Mouse (Mus musculus) limb, embryonic 13.5 days (tissue): ENCODE measurements at regions not wholly inside any gene's neighbourhood (a gene's known extent, or its start where the extent isn't known, plus 50 kb on each side); places are given as distances from the start of the nearest gene placed in this dataset.
A peak's percentile ranks its signal among the peaks of the same experiment; 100 is the strongest.

ENCODE experiments used
- ATAC-seq: fragments of 200-750 bp; cut with Nextera tagmentation; 2 replicates; pipeline ENCODE4 v1.8.0; 2017; ENCODE audit warnings: low read depth, moderate number of reproducible peaks, moderate TSS enrichment; ENCODE audit not compliant: low FRiP score
- H3K27ac ChIP-seq: fragments of 300-500 bp; sonication (generic); 2 replicates; pipeline ENCODE4 v1.5.1; 2015; ENCODE audit warnings: inconsistent platforms, mild to moderate bottlenecking, moderate library complexity
- H3K27me3 ChIP-seq: fragments of 300-500 bp; sonication (generic); 2 replicates; pipeline ENCODE4 v1.6.1; 2015; ENCODE audit warnings: mild to moderate bottlenecking, inconsistent platforms
- H3K36me3 ChIP-seq: fragments of 300-500 bp; sonication (generic); 2 replicates; pipeline ENCODE4 v1.6.1; 2015; ENCODE audit warnings: inconsistent platforms, mild to moderate bottlenecking, moderate library complexity
- H3K4me1 ChIP-seq: fragments of 300-500 bp; sonication (generic); 2 replicates; pipeline ENCODE4 v1.6.1; 2015; ENCODE audit warnings: inconsistent platforms
- H3K4me2 ChIP-seq: fragments of 300-500 bp; sonication (generic); replicated peaks from 2 replicates; pipeline ENCODE4 v1.6.1; 2015; ENCODE audit warnings: inconsistent platforms, mild to moderate bottlenecking, moderate library complexity
- H3K4me3 ChIP-seq: fragments of 300-500 bp; sonication (generic); 2 replicates; pipeline ENCODE4 v1.5.1; 2015; ENCODE audit warnings: moderate library complexity, mild to moderate bottlenecking, inconsistent platforms
- H3K9ac ChIP-seq: fragments of 300-500 bp; sonication (generic); 2 replicates; pipeline ENCODE4 v1.6.1; 2015; ENCODE audit warnings: mild to moderate bottlenecking, inconsistent platforms
- H3K9me3 ChIP-seq: fragments of 300-500 bp; sonication (generic); 2 replicates; pipeline ENCODE4 v1.6.1; 2016; ENCODE audit warnings: inconsistent platforms
- WGBS: fragments of 180-500 bp; shearing (Covaris S2); methylation state at CpG from one replicate; pipeline ENCODE4 v1.1.7; 2015; 5-methylcytosine and 5-hydroxymethylcytosine counted together

DNA sequence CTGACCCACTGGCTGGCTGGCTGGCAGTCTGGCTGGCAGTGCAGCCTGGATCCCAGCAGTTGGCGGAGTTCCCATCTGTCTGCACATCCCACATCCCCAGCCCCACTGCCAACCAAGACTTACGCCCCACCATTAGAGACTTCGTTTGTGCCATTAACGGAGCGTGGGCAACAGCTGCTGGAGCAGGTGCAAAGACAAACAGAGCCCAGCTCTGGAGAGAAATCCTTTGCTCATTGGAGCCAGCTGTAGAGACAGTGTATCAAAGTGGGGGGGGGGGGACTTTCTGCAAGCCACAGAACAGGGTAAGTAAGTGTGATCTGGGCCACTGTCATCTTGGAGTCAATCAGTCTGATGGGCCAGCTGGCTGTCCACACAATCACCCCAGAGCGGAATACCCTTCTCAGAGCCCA, 52.3 kb downstream of the Rplp1 start:
- H3K4me2 ChIP-seq: no peak overlapping the region
- H3K4me1 ChIP-seq: peaks cover 19% of the 10 kb centered on the region
- H3K4me3 ChIP-seq: no peak overlapping the region
- H3K27me3 ChIP-seq: no peaks in the 10 kb centered on the region
- 82% methylated on average over 6 of the region's 6 CpGs for WGBS
- H3K36me3 ChIP-seq: no peaks in the 10 kb centered on the region
- H3K9ac ChIP-seq: no peak overlapping the region
- peak; percentile 67 for ATAC-seq
- no peak overlapping the region for H3K27ac ChIP-seq
- H3K9me3 ChIP-seq: no peaks in the 10 kb centered on the region

DNA sequence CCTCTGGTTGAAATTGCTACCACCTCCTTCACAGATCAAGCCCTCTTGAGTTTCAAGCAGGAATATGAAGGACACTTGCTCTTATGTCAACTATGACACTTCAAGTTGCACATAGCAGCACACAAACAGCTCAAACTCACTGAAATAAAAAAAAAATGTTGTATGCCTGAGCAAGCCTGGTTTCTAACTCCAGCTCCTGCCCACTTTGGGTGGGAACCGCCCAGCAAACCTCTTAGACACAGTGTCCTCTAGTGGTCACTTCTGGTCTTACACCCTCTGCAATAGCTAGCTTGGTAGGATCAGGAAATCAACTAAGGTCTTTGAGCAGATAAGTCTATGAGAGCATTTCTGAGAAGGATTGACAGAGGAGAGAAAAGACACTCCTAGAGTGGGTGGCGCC, 54.2 kb downstream of the Rplp1 start:
- H3K9ac ChIP-seq: no peak overlapping the region
- no peaks in the 10 kb centered on the region for H3K36me3 ChIP-seq
- WGBS: 20% methylated on average over 2 of the region's 2 CpGs
- H3K4me1 ChIP-seq: peaks cover 19% of the 10 kb centered on the region
- no peak overlapping the region for H3K4me2 ChIP-seq
- no peak for ATAC-seq
- no peak overlapping the region for H3K4me3 ChIP-seq
- no peaks in the 10 kb centered on the region for H3K9me3 ChIP-seq
- H3K27me3 ChIP-seq: 0 out of 2 replicates have a peak, but pooled peaks cover 4% of the 10 kb centered on the region
- H3K27ac ChIP-seq: no peak overlapping the region

- Histone ChIP-seq H3K27me3 (0 out of 2 replicates have a peak, but pooled peaks cover 6% of the 10 kb centered on the region), H3K9me3 (no peaks in the 10 kb centered on the region), H3K4me1 (peaks cover 19% of the 10 kb centered on the region), H3K9ac (no peak overlapping the region), H3K36me3 (no peaks in the 10 kb centered on the region), H3K4me2 (peak overlapping the region; percentile 35; the same call in 1 of the 2 replicates), H3K27ac (no peak overlapping the region), H3K4me3 (no peak overlapping the region)
- WGBS: 12% methylated on average over 6 of the region's 6 CpGs
- ATAC-seq: no peak
Observed at GRCm38 (mm10) chr9:61859438-61859837, 54.9 kb downstream of the Rplp1 start.

GRCm38 (mm10) chr9:61857817-61858216, 56.5 kb downstream of the Rplp1 start:
- Histone ChIP-seq H3K27ac (no peak overlapping the region), H3K4me3 (no peak overlapping the region), H3K9ac (no peak overlapping the region), H3K27me3 (0 out of 2 replicates have a peak, but pooled peaks cover 6% of the 10 kb centered on the region), H3K36me3 (no peaks in the 10 kb centered on the region), H3K9me3 (no peaks in the 10 kb centered on the region), H3K4me2 (no peak overlapping the region), H3K4me1 (peaks cover 25% of the 10 kb centered on the region)
- ATAC-seq: no peak
- 55% methylated on average over 6 of the region's 6 CpGs for WGBS

- WGBS: 84% methylated on average over 1 of the region's 1 CpGs
- Histone ChIP-seq H3K27ac (no peak overlapping the region), H3K36me3 (no peaks in the 10 kb centered on the region), H3K9me3 (no peaks in the 10 kb centered on the region), H3K4me3 (no peak overlapping the region), H3K4me1 (peaks cover 25% of the 10 kb centered on the region), H3K4me2 (no peak overlapping the region), H3K9ac (no peak overlapping the region), H3K27me3 (0 out of 2 replicates have a peak, but pooled peaks cover 6% of the 10 kb centered on the region)
- ATAC-seq: no peak
Observed at GRCm38 (mm10) chr9:61856686-61857085, 57.7 kb downstream of the Rplp1 start.

DNA sequence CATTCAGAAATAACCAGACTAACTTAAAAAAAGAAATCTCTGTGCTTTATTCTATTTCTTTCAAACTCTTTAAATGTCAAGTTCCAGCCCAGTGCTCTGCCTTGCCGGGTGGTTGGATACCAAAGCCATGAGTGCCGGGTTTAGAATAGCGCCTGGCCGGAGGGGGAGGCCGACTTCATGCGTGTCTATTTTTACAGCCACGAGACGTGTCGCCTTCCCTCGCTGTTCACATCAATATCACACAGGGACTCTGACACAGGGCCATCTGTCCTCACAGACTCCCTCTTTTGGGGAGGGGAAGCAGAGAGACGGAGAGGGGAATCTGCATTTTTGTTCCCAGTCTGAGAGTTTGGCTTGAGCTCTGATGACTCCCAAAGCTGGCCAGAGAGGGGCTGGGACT, 58.7 kb downstream of the Rplp1 start:
- Histone ChIP-seq H3K9me3 (no peaks in the 10 kb centered on the region), H3K4me1 (peaks cover 25% of the 10 kb centered on the region), H3K36me3 (no peaks in the 10 kb centered on the region), H3K4me2 (no peak overlapping the region), H3K27me3 (0 out of 2 replicates have a peak, but pooled peaks cover 6% of the 10 kb centered on the region), H3K27ac (no peak overlapping the region), H3K4me3 (no peak overlapping the region), H3K9ac (no peak overlapping the region)
- 61% methylated on average over 11 of the region's 11 CpGs for WGBS
- no peak for ATAC-seq

- 0 out of 2 replicates have a peak, but pooled peaks cover 6% of the 10 kb centered on the region for H3K27me3 ChIP-seq
- H3K9me3 ChIP-seq: no peaks in the 10 kb centered on the region
- H3K27ac ChIP-seq: no peak overlapping the region
- 58% methylated on average over 4 of the region's 4 CpGs for WGBS
- H3K4me2 ChIP-seq: no peak overlapping the region
- H3K36me3 ChIP-seq: no peaks in the 10 kb centered on the region
- H3K4me3 ChIP-seq: no peak overlapping the region
- no peak for ATAC-seq
- no peak overlapping the region for H3K9ac ChIP-seq
- H3K4me1 ChIP-seq: peaks cover 12% of the 10 kb centered on the region
Observed at GRCm38 (mm10) chr9:61853841-61854240, 60.5 kb downstream of the Rplp1 start.

DNA sequence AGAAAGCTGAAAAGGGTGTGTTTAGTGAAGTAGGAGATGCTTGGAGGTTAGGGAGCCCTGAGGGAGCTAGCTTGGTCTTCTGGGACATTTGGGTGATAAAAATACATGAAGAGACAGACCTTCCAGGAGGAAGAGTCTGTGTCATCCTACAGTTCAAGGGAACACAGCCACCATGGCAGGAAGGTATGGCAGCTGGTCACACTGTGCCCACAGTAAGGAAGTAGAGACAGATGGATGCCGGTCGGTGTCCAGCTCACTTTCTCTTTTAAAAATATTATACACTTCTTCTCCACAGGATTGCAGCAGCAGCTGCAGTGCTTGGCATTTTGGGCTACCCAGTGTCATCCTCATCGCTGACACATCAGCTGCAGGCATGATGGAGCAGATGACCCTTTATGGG, 63.0 kb downstream of the Rplp1 start:
- H3K4me1 ChIP-seq: 0 out of 2 replicates have a peak, but pooled peaks cover 5% of the 10 kb centered on the region
- H3K36me3 ChIP-seq: no peaks in the 10 kb centered on the region
- ATAC-seq: no peak
- 0 out of 2 replicates have a peak, but pooled peaks cover 2% of the 10 kb centered on the region for H3K27me3 ChIP-seq
- H3K9me3 ChIP-seq: no peaks in the 10 kb centered on the region
- H3K9ac ChIP-seq: no peak overlapping the region
- no peak overlapping the region for H3K4me3 ChIP-seq
- 95% methylated on average over 3 of the region's 3 CpGs for WGBS
- H3K4me2 ChIP-seq: no peak overlapping the region
- no peak overlapping the region for H3K27ac ChIP-seq

GRCm38 (mm10) chr9:61848401-61848800, 65.9 kb downstream of the Rplp1 start:
- Histone ChIP-seq H3K4me1 (no peaks in the 10 kb centered on the region), H3K4me2 (no peak overlapping the region), H3K4me3 (no peak overlapping the region), H3K27me3 (no peaks in the 10 kb centered on the region), H3K9ac (no peak overlapping the region), H3K27ac (no peak overlapping the region), H3K36me3 (no peaks in the 10 kb centered on the region), H3K9me3 (no peaks in the 10 kb centered on the region)
- ATAC-seq: no peak
- 77% methylated on average over 2 of the region's 2 CpGs for WGBS

- Histone ChIP-seq H3K27me3 (no peaks in the 10 kb centered on the region; the same call in 1 of the 2 replicates), H3K4me1 (no peaks in the 10 kb centered on the region), H3K36me3 (no peaks in the 10 kb centered on the region), H3K9me3 (no peaks in the 10 kb centered on the region), H3K4me3 (no peak overlapping the region), H3K4me2 (no peak overlapping the region), H3K27ac (no peak overlapping the region), H3K9ac (no peak overlapping the region)
- ATAC-seq: no peak
Observed at GRCm38 (mm10) chr9:61847496-61847895, 66.8 kb downstream of the Rplp1 start.

- Histone ChIP-seq H3K4me2 (no peak overlapping the region), H3K27ac (no peak overlapping the region), H3K4me3 (no peak overlapping the region), H3K9ac (no peak overlapping the region), H3K4me1 (peaks cover 11% of the 10 kb centered on the region), H3K27me3 (no peaks in the 10 kb centered on the region; the same call in 1 of the 2 replicates), H3K9me3 (no peaks in the 10 kb centered on the region), H3K36me3 (no peaks in the 10 kb centered on the region)
- 89% methylated on average over 5 of the region's 5 CpGs for WGBS
- ATAC-seq: no peak
Observed at GRCm38 (mm10) chr9:61844645-61845044, 69.7 kb downstream of the Rplp1 start.

DNA sequence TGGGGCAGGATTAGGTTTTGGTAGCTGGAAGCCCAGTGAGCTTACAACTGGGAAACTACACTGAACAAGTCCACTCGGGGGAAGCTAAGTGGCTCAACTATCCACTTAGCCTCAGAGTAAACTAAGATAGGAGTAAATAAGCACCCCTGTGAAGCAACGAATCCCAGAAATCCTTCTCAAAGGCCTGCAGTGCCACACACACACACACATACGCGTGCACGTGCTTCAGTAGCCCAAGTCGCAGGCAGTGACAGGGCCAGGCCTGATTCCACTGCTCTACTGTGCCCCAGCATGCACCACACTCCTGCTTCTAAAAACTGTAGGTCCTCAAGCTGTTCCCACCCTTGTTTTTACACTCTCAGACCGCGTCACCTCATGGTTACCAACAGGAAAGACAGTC, 70.2 kb downstream of the Rplp1 start:
- Histone ChIP-seq H3K27ac (no peak overlapping the region), H3K4me1 (peaks cover 11% of the 10 kb centered on the region), H3K4me2 (no peak overlapping the region), H3K36me3 (no peaks in the 10 kb centered on the region), H3K9ac (no peak overlapping the region), H3K27me3 (no peaks in the 10 kb centered on the region; the same call in 1 of the 2 replicates), H3K9me3 (no peaks in the 10 kb centered on the region), H3K4me3 (no peak overlapping the region)
- no peak for ATAC-seq
- 74% methylated on average over 8 of the region's 8 CpGs for WGBS

DNA sequence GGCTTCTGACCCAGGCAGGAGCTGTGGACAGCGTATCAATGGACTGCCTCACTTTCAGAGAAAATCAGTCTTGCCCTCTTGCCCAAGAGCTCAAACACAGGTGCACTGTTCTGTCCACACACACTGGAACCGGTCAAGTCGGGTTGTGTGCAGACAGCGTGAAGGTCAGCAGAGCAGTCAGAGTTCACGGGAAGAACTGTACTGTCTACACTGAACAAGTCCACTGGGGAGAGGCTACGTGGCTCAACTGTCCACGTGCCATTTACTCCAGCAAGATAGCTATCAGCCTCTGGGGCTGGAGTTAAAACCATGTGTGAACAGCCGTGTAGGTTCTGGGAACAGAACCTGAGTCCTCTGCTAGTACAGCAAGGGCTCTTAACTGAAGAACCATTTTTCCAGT, 70.8 kb downstream of the Rplp1 start:
- no peak overlapping the region for H3K27ac ChIP-seq
- H3K36me3 ChIP-seq: no peaks in the 10 kb centered on the region
- H3K9ac ChIP-seq: no peak overlapping the region
- no peaks in the 10 kb centered on the region for H3K9me3 ChIP-seq
- no peak overlapping the region for H3K4me3 ChIP-seq
- no peaks in the 10 kb centered on the region; the same call in 1 of the 2 replicates for H3K27me3 ChIP-seq
- H3K4me2 ChIP-seq: no peak overlapping the region
- peaks cover 11% of the 10 kb centered on the region for H3K4me1 ChIP-seq
- no peak for ATAC-seq
- 85% methylated on average over 8 of the region's 8 CpGs for WGBS
